Mouse (Mus musculus) erythroblast, embryonic 14.5 days (primary cell): ENCODE measurements around the gene Ms4a10.

Experiments used
- GATA1 ChIP-seq: IDR thresholded peaks from 2 replicates; pipeline ENCODE4 v1.6.1; 2012; ENCODE audit warnings: low read length, inconsistent platforms, mixed read lengths
- TAL1 ChIP-seq: IDR thresholded peaks from 3 replicates; pipeline ENCODE4 v1.6.1; 2012; ENCODE audit warnings: low read length, inconsistent platforms, mixed read lengths

- TF ChIP-seq GATA1 (no peak), TAL1 (no peak)
Measured at GRCm38 (mm10) chr19:10983146-10983545, 8.7 kb upstream of the Ms4a10 start.
